Mouse (Mus musculus) stomach, postnatal 0 days (tissue): ENCODE data around the gene Senp3.

Source experiments
- CTCF ChIP-seq: IDR thresholded peaks from 2 replicates; pipeline ENCODE4 v1.5.1; 2016; ENCODE audit warnings: antibody characterized with exemption, low read depth, mild to moderate bottlenecking, moderate library complexity
- EP300 ChIP-seq: optimal IDR thresholded peaks from 2 replicates; pipeline ENCODE3; 2016; ENCODE audit warnings: antibody characterized with exemption

DNA sequence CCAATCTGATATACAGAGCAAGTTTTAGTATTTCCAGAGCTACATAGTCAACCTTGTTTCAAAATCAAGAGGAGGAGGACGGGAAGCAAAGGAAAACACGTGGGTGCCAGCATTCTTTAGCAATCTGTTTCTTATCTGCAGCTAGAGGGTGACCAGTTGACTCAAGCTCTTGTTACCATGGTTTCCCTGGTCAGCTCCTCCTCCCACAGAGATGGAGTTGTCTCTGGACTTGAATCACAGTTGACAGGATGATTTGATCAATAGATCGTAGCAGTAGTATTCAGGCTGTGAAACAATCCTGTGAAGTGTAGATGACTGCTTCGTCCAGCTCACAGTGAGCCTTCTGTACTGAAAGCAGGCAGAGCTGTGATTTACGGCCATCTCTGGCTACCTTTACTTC lies 34.0 kb upstream of the Senp3 start:
- TF ChIP-seq CTCF (no peak), EP300 (no peak)
